In the genomic region with DNA sequence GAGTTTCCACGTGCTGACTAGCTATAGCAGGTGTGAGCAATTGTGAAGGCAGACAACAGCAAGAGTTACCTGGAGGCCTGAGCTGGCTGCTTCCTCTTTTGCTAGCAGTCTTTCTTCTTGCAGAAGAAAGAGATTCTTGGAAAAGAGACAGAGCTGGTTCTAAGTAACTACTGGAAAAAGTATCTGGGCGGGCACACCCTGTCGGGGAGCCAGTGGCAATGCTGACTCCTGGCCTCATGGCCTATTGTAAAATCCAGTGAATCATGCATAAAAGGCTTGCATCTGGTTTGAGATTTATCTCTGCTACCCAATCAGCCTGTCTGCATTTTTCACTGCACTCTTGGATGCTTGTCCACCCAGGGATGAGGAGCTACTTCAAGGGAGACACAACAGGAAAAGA, we compare ENCODE assay signal across 14 mouse cellular contexts.
"Had no signal": no experiment of that assay in that cellular context is flagged by ENCODE, and none has a peak within 500 bp of the region (broad histone marks: within the 10 kb centered on the region; RNA-seq: fewer than 3 reads in every experiment).

No protein-coding gene starts in this region.

- H3K4me1 ChIP-seq: liver, embryonic 15.5 days; lung, embryonic 15.5 days; megakaryocyte, embryonic 14.5 days; neural tube, embryonic 13.5 days had no signal

- H3K9ac ChIP-seq: liver, embryonic 15.5 days; lung, embryonic 15.5 days; neural tube, embryonic 13.5 days had no signal

- H3K36me3 ChIP-seq: liver, embryonic 15.5 days; lung, embryonic 15.5 days; neural tube, embryonic 13.5 days had no signal

- H3K4me3 ChIP-seq: liver, embryonic 15.5 days; lung, embryonic 15.5 days; megakaryocyte, embryonic 14.5 days; neural tube, embryonic 13.5 days had no signal

- H3K27me3 ChIP-seq: liver, embryonic 15.5 days; lung, embryonic 15.5 days; megakaryocyte, embryonic 14.5 days; neural tube, embryonic 13.5 days had no signal

- DNase-seq: kidney, adult 9 months; kidney, postnatal 36 days; layer of hippocampus, adult 9-11 months; layer of hippocampus, postnatal 36 days; lung, postnatal 14 days; right cerebral cortex, adult 18-20 months; right cerebral cortex, postnatal 25 days; thymus, postnatal 36 days had no signal

- H3K27ac ChIP-seq: kidney, postnatal 0 days; liver, embryonic 15.5 days; lung, embryonic 15.5 days; macrophage; neural tube, embryonic 13.5 days had no signal
